Mouse (Mus musculus) brain, embryonic 14.5 days (tissue): Measurements from ENCODE around the gene Acoxl.

Source experiments
- CTCF ChIP-seq: fragments of 200-500 bp; IDR thresholded peaks from 2 replicates; pipeline ENCODE4 v1.5.1; 2012; ENCODE audit warnings: inconsistent platforms, mild to moderate bottlenecking, moderate library complexity, borderline replicate concordance; ENCODE audit not compliant: insufficient read depth, insufficient read length; ENCODE audit errors: extremely low read depth
- POLR2A ChIP-seq: fragments of 200-500 bp; IDR thresholded peaks from 2 replicates; pipeline ENCODE4 v1.6.1; 2012; ENCODE audit warnings: mild to moderate bottlenecking, inconsistent platforms, borderline replicate concordance; ENCODE audit not compliant: poor library complexity, insufficient read depth, insufficient read length, severe bottlenecking; ENCODE audit errors: extremely low read depth

DNA sequence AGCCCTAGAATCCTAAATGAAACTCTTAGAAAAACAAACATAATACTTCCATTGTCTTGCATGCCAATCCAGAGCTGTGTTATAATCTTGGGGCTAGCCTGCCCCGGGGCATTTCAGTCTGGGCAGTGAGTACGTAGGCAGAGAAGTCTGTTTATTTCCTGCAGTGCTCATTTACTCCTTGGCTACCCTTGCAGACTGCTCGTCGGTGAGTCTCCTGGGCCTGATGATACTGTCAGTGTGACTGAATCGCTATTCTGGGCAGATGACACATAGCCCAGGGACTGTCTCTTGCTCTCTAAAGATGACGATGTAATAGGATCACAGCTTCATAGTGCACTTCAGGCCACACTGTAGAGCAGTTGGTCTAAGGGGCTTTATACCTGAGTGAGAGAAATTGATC is 56.2 kb downstream of the Acoxl start:
- TF ChIP-seq CTCF (no peak), POLR2A (no peak)
